Mouse (Mus musculus) NIH3T3 (cell line): Measurements from ENCODE around the gene Cd81.
A peak's percentile ranks its signal among the peaks of the same experiment; 100 is the strongest.

Experiments used
- DNase-seq: peaks from one replicate; pipeline ENCODE4 v3.0.0-alpha.2; 2012; ENCODE audit warnings: low read depth

Gene Cd81

DNA sequence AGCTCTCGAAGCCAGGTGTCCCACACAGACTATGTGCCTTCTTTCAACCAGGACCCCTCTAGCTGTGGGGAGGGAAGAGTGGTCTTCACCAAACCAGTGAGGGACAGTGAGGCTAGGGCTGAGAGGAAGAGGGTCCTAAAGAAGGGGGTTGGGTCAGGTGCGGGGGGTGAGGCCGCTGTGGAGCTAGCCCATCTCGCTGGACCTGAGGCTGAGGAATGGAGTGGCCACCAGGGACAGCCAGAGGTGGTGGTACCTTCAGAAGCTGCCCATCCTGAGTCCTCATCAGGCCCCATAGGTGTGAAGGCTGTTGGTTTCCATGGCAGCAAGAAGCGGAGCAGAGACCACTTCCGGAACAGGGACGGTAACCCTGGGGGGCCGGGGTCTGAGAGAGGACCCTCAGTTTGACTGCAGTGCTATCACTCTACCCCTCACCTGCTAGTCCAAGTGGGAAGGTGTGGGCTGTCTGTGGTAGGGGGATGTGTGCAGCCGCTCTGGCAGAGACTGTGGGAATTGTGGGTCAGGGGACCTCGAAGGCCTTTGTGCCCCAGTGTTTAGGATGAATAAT lies 18.0 kb downstream of the Cd81 start:
- DNase-seq: no peak

DNA sequence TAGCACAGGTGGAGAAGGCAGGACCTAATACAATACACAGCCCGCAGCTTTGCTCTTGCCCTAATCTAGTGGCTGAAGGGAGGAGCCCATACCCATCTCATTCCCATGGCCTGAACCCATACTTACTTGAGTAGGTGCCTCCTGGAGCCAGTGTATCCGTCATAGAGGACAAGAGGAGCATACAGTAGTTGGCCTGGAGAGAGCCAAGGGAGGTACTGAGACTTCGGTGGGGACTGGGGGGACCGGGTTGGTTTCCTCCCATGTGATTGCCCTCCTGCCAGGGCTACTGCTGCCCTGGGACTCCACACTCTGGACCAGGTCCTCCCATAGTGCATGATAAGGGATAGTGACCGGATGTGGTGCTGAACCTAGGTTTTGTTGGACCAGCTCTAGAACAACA lies 20.1 kb downstream of the Cd81 start:
- DNase-seq: no peak

DNA sequence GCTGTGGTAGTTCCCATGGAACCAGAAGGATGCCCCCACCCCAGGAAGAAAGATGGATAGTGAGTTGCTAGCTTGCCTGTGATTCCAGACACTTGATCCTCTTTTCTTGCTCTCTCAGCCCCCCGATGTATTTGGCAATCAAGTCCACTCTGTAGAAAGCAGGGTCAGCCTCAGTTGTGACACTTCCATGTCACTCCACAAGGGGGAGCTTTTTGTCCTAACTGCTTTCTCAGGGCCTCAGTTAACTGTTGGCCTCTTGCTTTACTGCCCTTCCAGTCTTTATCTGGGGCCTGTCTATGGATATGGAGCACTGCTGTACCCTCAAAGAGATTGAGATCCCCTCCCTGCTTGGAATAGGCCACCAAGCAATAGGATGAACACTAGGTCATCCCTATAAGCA lies 20.5 kb downstream of the Cd81 start:
- DNase-seq: peak; percentile 66

DNA sequence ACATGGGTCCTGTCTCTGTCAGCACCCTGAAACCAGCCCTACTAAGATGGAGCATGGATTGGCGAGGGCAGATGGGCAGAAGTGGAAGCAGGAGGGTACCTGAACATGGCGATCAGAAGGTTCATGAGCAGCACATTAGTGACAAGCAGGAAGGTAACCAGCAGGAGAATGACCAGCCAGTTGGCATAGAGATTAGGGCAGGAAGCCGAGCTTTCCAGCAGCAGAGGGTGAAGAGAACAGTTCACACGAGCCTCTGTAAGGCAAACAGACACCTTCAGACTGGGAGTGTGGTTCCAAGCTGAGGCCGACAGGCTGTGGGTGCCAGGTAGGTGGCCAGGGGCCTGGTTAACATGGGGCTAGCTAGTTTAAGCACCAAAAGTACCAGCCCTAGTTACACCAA lies 22.9 kb downstream of the Cd81 start:
- DNase-seq: no peak

DNA sequence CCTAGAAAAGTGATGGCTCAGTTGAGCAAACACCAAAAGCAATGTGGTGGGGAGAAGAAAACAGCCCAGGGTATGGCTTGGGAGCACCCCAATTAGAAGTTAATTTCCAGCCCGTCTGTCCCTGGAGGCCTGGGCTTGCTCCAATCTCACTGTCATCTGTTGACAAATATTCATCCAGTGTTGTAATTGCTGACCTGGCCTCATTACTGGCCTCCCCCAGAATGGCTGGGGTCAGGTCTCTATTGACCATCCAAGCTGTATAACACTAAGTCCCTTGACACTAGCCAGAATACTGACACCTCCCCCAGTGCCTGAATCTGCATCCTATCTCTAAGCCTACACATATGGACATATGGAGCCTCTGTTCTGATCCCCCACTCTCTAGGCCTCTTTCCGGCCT lies 24.8 kb downstream of the Cd81 start:
- DNase-seq: no peak

DNA sequence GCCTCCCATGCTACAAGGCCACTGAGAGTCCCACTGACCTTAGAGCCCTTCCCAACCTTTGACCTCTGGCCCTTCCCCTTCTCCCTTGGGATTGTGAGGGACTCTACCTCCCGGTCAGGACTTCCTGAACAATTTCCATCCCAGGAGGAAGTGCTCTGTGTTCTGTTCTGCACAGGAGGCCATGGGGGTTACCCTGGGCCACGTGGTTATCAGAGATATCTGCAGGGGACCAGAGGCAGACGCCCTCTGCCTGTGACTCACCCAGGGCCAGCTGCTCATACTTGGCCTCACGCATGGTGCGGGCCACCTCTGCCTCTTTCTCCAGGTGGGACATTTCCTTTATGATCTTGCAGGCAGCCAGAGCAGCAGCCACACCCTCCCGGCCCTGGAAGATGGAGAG lies 29.5 kb downstream of the Cd81 start:
- no peak for DNase-seq

DNA sequence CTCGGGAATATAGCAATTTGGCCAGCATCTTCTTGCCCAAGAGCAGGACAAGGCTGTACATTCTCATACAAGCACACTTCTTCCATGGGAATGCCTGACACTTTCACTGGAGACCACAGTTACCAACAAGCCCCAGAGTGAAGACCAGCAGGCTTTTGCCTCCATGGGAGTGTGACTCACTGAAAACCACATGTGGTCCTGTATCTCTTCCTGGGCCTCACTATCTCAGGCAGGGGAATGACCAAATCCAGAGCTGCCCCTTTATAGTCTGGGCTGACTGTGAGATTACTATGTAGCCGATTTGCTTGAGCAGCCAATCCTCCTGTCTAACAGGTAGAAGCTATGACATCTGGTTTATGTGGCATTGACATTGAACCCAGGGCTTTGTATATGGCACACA lies 31.2 kb downstream of the Cd81 start:
- DNase-seq: no peak

DNA sequence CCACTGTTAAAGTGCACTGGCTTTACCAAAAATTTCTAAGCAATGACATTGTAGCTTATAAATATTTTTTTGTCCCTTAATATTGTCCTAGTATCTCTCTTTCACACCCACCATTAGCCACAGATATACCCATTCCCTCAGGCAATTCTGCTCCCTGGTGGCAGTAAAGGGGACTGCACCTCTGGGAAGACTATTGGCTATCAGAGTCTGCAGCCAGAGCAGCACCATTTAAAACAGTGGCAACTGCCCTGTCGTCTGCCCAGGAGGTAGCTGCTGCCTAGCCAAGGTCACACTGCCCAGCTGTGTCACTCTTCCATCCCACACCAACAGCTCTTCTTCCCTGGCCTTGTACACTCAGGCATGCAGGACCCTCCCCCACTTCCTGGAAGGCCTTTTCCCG lies 33.8 kb downstream of the Cd81 start:
- peak; percentile 82 for DNase-seq

DNA sequence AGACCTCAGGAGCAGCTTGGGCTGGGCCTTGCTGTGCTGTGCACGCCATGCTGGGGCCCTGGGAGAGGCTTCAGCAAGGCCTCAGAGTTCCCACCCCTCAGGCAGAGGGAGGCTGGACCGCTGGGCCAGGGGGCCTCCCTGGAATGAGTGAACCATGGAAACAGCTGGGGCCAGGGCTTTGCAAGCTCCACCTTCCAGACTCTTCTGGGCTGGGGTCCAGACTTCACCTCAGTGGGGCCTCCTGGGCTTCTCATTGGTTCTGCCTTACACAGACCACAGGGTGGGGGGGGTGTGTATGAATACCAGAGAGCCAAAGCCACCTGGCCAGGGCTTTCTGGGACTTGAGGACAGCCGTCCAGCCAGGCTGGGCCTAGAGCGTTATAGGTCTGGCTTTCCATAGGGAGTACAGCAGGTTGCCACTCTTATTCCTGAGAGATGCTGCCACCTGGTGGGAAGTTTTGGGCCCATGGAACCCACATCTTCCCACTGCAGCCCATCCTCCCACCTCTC lies 34.6 kb downstream of the Cd81 start:
- DNase-seq: peak; percentile 74

DNA sequence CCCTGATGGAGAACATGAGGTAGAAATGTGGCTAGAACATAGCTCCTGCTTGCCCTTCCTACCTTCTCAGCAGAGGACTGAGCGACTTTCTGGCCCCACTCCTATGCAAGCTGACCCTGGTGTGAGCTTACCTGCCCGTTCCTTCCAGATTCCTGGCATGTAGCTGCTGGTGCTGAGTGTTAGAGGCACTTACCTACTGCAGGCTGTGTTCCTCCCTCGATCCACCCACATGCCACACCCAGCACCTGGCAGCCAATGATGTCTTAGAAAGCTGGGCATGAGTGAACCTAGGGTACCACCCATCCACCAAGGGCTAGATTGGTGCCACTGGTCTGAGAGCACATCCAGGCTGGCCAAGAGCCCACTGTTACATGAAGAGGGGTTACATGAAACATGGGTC lies 41.3 kb downstream of the Cd81 start:
- DNase-seq: no peak

DNA sequence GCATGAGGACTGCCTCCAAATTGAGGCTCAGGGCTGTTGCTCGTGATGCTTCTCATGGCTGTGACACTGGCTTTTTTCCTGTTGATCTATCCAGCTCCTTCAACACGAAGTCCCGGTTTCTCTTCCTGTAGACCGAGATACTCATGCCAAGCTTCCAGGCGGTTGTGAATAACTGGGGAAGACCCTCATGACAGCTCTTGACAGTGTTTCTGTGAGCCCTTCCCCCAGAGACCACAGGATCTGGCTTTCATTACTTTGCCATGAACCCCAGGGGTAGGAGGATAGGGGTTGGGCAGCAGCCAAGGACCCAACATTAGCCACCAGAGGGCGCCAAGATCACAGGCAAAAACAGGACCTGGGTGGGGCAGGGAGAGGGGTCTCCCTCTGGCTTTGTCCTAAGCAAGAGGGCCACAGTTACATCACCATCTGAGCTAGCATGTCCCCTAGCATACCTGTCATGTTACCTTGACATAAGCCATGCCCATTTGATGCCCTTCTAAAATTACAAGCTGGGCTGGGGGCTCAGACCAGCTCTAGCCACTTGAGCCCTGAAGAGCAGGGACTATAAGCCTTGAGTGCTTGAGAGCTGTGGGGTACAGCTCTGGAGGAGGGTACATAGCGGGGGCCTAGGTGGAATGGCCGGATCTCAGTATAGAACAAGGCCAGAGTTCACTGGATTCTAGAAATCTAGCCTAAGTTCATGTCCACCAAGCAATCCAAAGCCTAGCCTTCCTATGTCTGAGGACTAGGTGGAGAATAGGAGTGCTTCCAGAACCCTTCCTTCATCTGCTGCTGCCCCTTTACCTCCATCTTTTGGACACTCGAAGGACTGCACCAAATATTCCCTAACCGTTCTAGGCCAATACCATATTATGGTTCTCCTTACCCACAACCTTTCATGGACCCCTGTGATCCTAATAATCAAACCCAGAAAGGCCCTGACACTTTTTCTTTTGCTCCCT lies 42.3 kb downstream of the Cd81 start, which contains the start of gene Trpm5:
Trpm5 (minus strand) TSS at position 51 of the 962 bp plus-strand sequence.
- peak; percentile 52 for DNase-seq

DNA sequence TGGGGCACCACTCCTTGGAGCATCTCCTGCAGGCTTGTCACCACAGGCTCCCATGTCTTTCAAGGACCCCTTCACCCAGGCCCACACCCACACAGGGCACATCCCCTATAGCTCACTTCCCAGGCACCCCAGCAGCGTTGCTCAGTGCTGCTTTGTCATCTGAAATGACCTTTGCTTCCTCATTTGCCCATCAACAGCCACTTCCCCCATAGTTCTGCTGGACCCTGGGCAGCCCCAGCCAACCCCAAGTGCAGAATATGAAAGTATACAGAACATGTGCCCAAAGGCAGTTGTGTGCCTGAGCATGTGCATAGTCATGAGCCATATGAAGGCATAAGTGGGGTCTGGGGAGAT lies 43.0 kb downstream of the Cd81 start:
- DNase-seq: no peak

DNA sequence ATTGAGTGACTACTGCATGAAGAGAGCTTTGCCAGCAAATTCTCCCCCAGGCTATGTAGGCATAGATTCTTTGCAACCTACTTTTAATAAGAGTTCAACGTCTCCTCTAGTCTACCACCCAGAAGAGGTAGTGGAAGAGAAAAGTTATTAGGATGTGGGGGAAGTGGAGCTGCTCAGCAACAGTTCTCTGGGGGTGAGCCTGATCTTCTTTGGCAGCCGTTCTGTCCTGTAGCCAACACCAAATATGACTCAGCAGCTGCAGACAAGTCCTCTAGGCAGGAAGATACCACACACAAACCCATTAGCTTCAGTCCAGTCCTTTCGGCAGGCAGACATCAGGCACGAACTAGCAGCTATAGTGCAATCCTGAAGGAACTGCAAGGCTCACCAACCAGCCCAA lies 48.2 kb downstream of the Cd81 start:
- DNase-seq: peak; percentile 58

DNA sequence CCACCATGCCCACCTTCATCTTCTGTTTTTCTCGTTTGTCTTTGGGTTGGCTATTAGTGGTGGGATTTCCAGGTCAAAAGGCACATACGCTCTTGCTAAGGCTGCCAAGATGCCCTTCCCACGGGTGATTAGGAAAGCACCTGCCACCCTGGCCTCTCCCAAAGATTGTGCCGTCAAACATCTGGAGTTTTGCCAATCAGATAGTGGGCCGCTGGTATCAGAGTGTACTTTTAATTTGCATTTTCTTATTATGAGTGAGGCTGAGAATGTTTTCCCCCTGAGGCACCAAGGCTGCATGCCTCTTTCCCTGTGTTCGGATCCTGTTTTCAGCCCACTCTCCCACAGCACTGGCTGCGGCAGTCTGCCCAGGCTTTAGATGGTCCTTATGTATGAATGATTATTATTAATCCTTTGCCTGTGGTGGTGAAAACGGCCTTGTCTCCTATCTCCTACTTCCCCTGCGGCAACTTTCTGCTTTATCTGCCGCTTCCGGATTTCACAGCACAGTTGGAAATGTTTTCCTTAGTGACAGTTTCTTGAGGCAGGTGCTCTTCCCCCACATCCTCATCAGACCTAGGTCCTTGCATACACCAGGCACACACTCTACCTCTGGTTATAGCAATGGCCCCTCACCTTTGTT lies 52.8 kb downstream of the Cd81 start:
- DNase-seq: no peak

DNA sequence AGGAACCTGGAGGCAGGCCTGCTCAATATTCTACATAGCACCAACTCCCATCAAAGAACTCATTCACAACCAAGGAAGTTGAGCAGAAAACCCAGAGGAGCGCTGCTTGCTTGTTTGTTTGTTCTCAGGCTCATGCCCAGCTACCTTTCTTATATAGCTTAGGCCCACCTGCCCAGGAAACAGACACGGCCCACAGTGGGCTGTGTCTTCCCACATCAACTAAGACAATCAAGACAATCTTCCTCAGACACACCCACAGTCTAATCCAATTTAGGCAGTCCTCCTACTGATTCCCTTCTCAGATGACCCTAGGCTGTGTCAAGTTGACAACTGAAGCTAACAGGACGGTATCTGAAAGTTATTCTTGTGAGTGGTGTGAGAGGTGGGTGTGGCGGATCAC lies 53.5 kb downstream of the Cd81 start, which contains the start of gene Kcnq1:
Kcnq1 (plus strand) TSS at position 301 of the 400 bp plus-strand sequence.
- DNase-seq: no peak

DNA sequence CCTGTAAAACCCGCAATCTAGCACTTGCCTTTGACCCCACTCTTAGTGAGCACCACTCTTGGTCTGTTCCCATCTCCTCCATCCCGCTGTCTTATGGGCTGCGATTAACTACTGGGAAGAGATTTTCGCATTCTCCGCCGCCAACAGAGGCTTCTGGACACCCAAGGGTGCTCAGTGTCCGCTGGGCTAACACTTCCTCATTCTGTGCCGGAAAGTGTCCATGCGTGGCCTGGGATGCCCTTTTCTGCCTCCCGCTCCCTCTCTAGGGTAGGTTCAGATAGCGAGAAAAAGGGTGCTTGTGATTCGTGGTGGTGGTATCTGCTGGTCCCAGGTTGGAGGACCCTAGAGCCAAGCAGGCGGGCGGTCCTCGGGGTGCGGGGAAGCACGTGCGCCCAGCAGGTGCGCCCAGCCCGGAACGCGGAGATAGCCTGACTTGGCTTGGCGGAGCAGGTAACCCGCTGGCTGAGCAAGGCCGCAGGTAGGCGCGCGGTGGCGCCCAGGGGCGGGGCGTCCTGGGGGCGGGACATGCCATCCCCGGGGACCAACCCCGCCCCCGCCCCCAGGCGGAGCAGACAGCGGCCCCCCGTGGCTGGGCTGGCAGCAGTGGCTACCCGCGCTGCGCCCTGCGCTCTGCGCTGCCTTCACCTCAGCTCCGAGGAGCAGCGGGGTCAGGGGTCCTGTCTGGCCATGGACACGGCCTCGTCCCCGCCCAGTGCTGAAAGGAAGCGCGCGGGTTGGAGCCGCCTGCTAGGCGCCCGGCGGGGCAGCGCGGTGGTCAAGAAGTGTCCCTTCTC lies 54.3 kb downstream of the Cd81 start:
- DNase-seq: no peak

DNA sequence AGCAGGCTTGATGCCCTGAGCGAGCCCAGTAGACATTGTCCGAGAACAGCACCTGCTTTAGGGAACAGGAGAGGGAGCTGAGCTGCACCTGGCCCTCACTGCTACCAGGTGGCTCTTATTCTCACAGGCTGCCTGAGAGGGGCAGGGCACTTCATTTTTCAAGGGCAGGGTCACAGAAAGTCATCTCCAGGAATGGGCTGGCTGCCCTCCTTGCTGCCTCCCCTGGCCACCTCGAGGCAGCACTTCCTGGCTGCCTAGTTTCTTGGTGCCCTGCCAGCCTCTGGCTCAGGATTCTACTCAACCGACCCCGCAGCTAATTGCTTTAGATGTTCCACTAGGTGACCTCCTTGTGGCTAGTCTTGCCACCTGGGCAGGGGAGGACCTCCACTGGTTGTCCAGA lies 55.7 kb downstream of the Cd81 start:
- no peak for DNase-seq

DNA sequence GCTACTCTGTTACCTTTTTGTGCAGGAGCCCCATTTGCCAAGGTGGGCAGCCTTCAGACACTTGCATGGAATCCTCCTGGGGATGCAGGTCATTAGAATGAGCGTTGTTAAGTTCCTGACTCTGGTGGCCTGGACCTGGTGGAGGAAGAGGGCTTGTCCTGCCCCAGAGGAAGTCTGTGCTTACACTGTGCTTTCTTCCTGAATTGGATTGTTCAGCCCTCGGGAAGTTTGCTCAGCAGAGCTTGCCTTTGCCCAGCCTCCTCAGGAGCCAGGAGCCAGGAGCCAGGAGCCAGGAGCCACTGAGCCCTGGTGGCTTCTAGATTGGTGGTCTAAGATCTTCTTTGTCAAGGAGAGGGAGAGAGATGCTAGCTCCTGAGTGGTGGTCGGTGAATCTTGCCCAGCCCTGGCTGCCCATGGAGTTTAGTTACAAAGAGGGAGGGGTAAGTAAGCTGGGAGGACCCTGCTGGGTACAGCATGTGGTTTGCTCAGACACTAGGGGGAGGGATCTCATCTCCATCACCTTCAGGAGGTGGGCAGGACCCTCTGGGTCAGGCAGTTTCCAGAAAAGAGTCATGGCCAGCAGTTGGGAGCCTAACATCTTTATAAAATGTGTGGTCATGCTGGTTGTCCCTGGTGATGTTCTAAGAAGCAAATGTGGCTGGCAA lies 56.6 kb downstream of the Cd81 start:
- no peak for DNase-seq

DNA sequence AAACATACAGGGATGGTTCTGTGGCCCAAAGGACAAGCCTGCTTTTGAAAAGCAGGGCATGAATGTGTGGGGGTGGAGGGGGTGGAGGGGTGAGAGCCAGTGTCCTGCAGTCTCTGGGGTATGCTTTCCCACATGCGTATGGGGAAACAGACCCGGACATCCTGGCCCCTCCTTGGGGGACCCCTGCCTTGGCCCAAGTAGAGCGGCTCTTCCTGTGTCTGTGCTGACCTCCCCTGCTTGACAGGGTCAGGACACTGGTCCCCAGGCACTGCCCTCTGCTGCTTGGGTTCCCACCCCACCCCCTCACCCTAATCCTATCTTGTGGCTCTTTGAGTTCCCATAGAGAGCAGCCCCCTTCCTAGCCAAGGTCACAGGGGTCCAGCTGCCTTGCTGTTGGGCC lies 57.2 kb downstream of the Cd81 start:
- DNase-seq: no peak

DNA sequence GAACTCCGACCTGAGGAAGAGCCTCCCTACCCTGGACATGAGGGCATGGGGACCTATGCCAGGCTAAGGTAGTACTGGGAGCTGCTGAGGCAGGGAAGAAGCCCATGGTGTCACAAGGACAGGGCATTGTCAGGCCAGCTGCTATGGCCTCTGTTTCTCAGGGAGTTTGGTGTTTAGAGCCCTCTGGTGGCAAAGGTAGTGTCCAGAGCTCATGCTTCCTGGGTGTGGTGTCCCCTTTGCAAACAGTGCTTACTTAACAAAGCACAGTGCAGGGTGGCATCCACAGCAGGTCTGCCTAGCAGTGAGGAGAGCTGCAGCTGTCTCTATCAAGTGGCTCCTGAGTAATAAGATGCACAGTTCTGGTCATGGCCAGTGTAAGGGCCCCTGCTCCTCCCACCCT lies 58.3 kb downstream of the Cd81 start:
- no peak for DNase-seq

DNA sequence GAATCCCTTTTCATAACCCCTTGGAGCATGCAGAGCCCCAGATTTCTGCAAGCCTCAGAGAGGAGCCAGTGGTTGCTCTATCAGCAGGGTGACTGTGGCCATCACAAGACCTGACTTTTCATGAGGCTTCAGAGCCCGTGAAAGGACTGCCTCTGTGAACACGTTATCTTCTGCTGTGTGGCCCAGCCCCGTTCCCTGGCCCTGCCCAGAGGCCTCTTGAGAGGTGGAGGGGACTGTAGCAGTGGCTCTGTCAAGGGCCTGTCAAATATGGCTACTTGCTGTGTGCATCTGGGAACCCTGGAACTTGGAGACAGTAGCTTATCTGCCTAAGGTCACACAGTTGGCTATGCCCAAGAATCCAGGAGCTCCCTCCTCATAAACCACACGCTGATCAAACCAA lies 59.2 kb downstream of the Cd81 start:
- DNase-seq: no peak

DNA sequence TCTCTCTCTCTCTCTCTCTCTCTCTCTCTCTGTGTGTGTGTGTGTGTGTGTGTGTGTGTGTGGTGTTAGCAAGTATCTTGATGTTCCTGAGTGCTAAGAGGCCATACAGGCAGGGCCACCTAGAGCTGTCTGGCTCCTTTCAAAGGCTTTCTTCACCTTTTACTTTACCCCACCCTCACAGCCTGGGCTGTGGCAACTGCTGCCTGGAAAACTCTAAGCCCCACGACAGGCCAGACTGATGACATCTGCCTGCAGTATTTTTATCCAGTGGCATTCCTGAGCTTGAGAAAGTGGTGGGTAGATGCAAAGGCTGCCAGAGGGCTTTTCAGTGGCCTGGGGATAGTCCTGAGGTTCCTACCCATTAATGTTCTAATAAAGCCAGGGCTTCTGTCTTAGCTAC lies 59.9 kb downstream of the Cd81 start:
- DNase-seq: no peak
